Mouse (Mus musculus) heart, embryonic 14.5 days (tissue): ENCODE data around the gene 1700056E22Rik. TPM values are rescaled to one million over a fixed set of nuclear protein-coding genes. Genes with fewer than 3 reads are reported as not detected.

Source experiments
- ATAC-seq: fragments of 200-750 bp; cut with Nextera tagmentation; 2 replicates; pipeline ENCODE4 v1.8.0; 2017; ENCODE audit warnings: low read depth, moderate TSS enrichment; ENCODE audit not compliant: insufficient number of reproducible peaks, insufficient read depth, low FRiP score
- H3K27ac ChIP-seq, 2 experiments: fragments of 200-500 bp in 1 of 2; fragments of 300-500 bp in 1 of 2; sonication (generic) in 1 of 2; replicated peaks in 1 of 2; 2 replicates each; pipeline ENCODE4 v1.5.1; 2012 to 2014; ENCODE audit warnings: low read depth in 2 of 2, low read length in 2 of 2, control low read depth in 1 of 2, mild to moderate bottlenecking in 1 of 2, mixed read lengths in 1 of 2; ENCODE audit not compliant: control insufficient read depth in 1 of 2, insufficient read depth in 1 of 2
- H3K27me3 ChIP-seq: fragments of 300-500 bp; sonication (generic); 2 replicates; pipeline ENCODE4 v1.6.1; 2014; ENCODE audit warnings: mild to moderate bottlenecking, low read length, control low read depth; ENCODE audit not compliant: control insufficient read depth, insufficient read depth
- H3K36me3 ChIP-seq: fragments of 300-500 bp; sonication (generic); 2 replicates; pipeline ENCODE4 v1.6.1; 2014; ENCODE audit warnings: mild to moderate bottlenecking, control low read depth, low read length, mixed read lengths; ENCODE audit not compliant: control insufficient read depth, insufficient read depth
- H3K4me1 ChIP-seq, 2 experiments: fragments of 200-500 bp in 1 of 2; fragments of 300-500 bp in 1 of 2; sonication (generic) in 1 of 2; 2 replicates each; pipeline ENCODE4 v1.6.1; 2012 to 2014; ENCODE audit warnings: low read length in 2 of 2, control low read depth in 1 of 2, mixed read lengths in 1 of 2; ENCODE audit not compliant: control insufficient read depth in 2 of 2, insufficient read depth in 2 of 2
- H3K4me2 ChIP-seq: fragments of 300-500 bp; sonication (generic); 2 replicates; pipeline ENCODE4 v1.6.1; 2014; ENCODE audit warnings: mild to moderate bottlenecking, low read length
- H3K4me3 ChIP-seq, 2 experiments: fragments of 200-500 bp in 1 of 2; fragments of 300-500 bp in 1 of 2; sonication (generic) in 1 of 2; 2 replicates each; pipeline ENCODE4 v1.5.1; 2012 to 2014; ENCODE audit warnings: low read length in 2 of 2, mild to moderate bottlenecking in 2 of 2, control low read depth in 1 of 2, low read depth in 1 of 2, moderate library complexity in 1 of 2; ENCODE audit not compliant: control insufficient read depth in 1 of 2, insufficient read depth in 1 of 2
- H3K9ac ChIP-seq: fragments of 300-500 bp; sonication (generic); 2 replicates; pipeline ENCODE4 v1.6.1; 2014; ENCODE audit warnings: mild to moderate bottlenecking, low read length
- H3K9me3 ChIP-seq: fragments of 300-500 bp; sonication (generic); 2 replicates; pipeline ENCODE4 v1.6.1; 2016; ENCODE audit warnings: low read length, control low read depth; ENCODE audit not compliant: control insufficient read depth
- WGBS: fragments of 180-500 bp; shearing (Covaris S2); extraction: QIAGEN DNeasy Blood & Tissue Kit; methylation state at CpG from one replicate; pipeline ENCODE4 v1.1.7; 2014; 5-methylcytosine and 5-hydroxymethylcytosine counted together
- polyA plus RNA-seq: library from polyadenylated mRNA; unstranded; fragments of >200 nt; fragmentation: Nextera tagmentation; extraction: Ambion mirVana; gene quantifications from 2 replicates; pipeline ENCODE4 v1.2.1, GENCODE M21; 2014

Gene 1700056E22Rik
- polyA plus RNA-seq, 1 experiment from 2014 or later: 2.4 TPM

DNA sequence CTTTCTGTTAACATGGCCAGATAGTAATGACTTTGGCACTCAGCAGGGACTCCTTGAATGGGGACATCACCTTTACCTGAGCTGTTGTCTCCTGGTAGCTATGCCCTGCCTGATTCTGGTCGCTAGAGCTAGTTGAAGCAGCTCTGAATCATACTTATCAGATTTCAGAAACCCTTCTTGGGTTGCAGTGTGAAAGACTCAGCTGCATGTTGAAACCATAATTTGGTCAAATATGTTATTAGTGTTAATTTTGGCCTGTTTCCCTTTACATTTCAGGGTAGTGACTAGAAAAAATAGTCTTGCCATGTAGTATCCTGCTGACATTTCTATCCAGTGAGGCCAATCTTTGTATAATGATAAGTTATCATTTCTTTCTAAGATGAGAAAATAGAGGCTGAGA, 17.2 kb upstream of the 1700056E22Rik start:
- Histone ChIP-seq H3K27me3 (no peaks in the 10 kb centered on the region), H3K9ac (no peak overlapping the region), H3K27ac (peak overlapping the region; percentile 78 to 84), H3K9me3 (no peaks in the 10 kb centered on the region), H3K4me1 (peaks cover 30 to 49% of the 10 kb centered on the region in 2 experiments), H3K36me3 (no peaks in the 10 kb centered on the region), H3K4me3 (no peak overlapping the region), H3K4me2 (no peak overlapping the region; the same call in 1 of the 2 replicates)
- 53% methylated on average over 1 of the region's 1 CpGs for whole genome bisulfite sequencing
- ATAC-seq: no peak

DNA sequence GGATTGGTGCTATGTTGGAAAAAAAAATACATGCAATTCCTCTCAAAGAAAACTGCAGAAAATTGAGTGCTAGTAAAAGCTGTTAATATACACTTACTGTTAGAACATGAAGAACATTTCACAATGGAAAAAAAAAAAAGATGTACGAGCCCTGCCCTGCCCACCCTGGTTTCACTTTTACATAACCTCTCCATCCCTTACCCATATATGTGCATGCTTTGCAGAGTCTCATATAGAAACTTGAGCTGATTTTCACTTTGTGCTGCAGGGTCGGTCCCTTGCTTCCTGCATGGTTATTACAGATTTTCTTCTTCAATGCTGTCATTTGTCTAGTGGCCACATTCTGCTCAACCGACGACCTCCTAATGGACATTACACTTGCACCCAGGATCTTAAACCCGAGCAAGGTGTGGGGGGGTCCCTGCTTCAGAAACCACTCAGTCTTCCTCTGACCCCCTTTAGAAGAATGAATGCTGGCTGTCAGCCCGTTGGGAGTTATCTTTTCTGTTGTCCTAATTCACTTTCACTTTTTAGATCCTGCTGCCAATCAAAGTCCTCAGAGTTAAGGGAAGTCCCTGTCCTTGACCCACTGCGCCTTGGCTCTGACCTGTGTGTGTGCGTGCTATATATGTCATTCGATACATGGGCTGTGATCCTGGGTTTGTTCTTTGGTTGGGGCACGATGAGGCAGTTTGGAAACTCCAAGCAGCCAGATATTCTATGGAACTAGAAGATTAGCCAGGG, 14.7 kb upstream of the 1700056E22Rik start:
- peaks cover 30 to 49% of the 10 kb centered on the region in 2 experiments for H3K4me1 ChIP-seq
- H3K4me3 ChIP-seq: peak overlapping the region in 1 of 2 experiments; percentile 4; a peak in 1 of 4 replicates
- H3K4me2 ChIP-seq: peak overlapping the region; percentile 53
- no peak for ATAC-seq
- peak overlapping the region; percentile 39 to 53; a peak in 1 of 4 replicates for H3K27ac ChIP-seq
- H3K27me3 ChIP-seq: no peaks in the 10 kb centered on the region
- H3K9me3 ChIP-seq: no peaks in the 10 kb centered on the region
- peaks cover 14% of the 10 kb centered on the region for H3K36me3 ChIP-seq
- H3K9ac ChIP-seq: peak overlapping the region; percentile 60
- WGBS: 58% methylated on average over 10 of the region's 10 CpGs

DNA sequence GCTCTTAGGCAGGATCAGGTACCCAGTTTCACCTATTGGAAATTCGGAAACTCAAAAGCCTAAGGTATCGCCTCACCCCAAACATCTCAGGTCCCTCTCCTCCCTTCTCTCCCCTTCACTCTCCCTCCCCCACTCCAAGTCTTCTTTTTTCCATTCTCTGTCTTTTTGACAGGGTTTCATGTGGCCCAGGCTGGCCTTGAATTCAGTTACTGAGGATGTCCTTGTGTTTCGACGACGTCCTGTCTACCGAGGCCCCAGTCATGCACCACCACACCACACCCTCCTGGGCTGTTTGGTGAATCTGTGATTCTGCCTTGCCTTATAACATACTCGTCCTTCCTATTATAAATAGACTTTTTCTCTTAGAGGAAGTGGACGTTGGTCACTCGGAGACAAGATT, 13.7 kb upstream of the 1700056E22Rik start:
- ATAC-seq: no peak
- Histone ChIP-seq H3K27me3 (no peaks in the 10 kb centered on the region), H3K36me3 (peaks cover 14% of the 10 kb centered on the region), H3K4me2 (no peak overlapping the region), H3K4me1 (peaks cover 28 to 42% of the 10 kb centered on the region in 2 experiments), H3K9me3 (no peaks in the 10 kb centered on the region), H3K27ac (no peak overlapping the region), H3K4me3 (no peak overlapping the region), H3K9ac (no peak overlapping the region)
- 72% methylated on average over 9 of the region's 9 CpGs for WGBS

DNA sequence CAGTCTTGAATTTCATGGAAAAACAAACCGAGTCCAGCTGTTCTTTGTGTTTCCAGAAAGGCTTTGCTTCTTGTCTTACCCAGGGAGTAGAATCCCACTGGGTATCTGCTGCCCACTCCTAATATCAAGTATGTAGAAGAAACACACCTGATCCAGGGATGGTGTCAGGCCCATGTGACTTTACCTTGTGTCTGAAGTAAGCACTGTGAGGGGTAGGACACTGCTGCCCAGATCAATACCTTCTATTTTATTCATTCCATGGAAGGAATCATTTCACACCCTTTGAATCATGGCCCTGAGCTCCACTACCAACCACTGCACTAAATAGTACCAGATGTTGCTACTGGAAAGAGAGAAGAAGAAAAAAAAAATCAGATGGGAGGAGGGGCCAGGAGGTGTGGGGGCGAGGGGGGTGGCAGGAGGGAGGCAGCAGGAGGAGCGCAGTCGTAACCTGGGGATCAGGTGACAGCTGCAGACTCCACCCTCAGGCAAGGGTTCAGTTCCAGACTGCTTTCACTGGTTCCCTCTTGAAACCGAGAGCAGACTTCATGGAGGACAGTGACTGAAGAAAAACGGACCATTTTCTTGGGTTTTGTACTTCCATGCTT, 12.1 kb upstream of the 1700056E22Rik start:
- H3K4me1 ChIP-seq: peaks cover 25 to 37% of the 10 kb centered on the region in 2 experiments
- H3K9ac ChIP-seq: no peak overlapping the region
- no peaks in the 10 kb centered on the region for H3K9me3 ChIP-seq
- ATAC-seq: no peak
- no peaks in the 10 kb centered on the region for H3K27me3 ChIP-seq
- H3K4me3 ChIP-seq: no peak overlapping the region
- 73% methylated on average over 6 of the region's 6 CpGs for WGBS
- no peak overlapping the region for H3K4me2 ChIP-seq
- H3K27ac ChIP-seq: no peak overlapping the region
- H3K36me3 ChIP-seq: peaks cover 14% of the 10 kb centered on the region

DNA sequence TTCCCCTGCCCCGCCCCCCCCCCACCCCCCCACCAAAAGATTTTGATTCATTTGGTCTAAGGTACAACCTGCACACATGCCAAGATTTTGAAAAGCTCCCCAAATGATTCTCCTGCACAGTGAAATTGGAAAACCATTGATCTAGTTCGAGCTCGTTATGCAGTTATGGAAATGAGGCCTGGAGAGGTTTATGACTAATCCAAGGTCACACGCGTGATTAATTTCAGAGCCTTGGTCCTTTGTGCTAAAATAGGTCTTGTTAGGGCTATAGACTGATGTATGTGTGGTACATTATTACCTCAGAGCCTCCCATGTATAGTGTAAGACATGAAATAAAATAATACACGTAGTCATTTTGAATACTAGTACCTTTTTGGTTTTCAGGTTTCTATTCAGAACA, 9.3 kb upstream of the 1700056E22Rik start:
- no peak overlapping the region for H3K4me3 ChIP-seq
- H3K9ac ChIP-seq: no peak overlapping the region
- no peaks in the 10 kb centered on the region for H3K27me3 ChIP-seq
- H3K36me3 ChIP-seq: peaks cover 25% of the 10 kb centered on the region
- H3K4me1 ChIP-seq: peaks cover 25 to 40% of the 10 kb centered on the region in 2 experiments
- no peak overlapping the region for H3K27ac ChIP-seq
- ATAC-seq: no peak
- no peak overlapping the region for H3K4me2 ChIP-seq
- WGBS: 93% methylated on average over 5 of the region's 6 CpGs
- no peaks in the 10 kb centered on the region for H3K9me3 ChIP-seq

DNA sequence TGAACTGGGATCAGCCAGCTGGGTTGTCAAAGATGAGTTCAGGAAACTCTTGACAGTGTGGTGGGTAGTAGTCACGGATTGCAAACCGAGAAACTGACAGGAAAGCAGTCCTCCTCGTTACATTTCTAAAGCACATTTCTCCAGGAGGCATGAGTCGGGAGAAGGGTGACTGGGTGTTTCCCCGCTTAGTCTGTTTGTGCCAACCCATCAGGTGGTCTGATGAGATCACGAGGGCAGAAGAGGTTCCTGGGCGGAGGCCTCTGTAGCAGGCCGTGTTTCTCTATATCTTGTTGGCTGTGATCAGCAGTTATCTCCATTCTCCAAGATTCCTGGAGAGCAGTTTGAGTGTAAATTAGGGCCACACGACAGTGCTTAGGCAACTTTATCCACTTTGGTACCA, 8.6 kb upstream of the 1700056E22Rik start:
- 48% methylated on average over 9 of the region's 9 CpGs for WGBS
- Histone ChIP-seq H3K36me3 (peaks cover 29% of the 10 kb centered on the region), H3K4me3 (no peak overlapping the region), H3K9ac (peak overlapping the region; percentile 72), H3K9me3 (no peaks in the 10 kb centered on the region), H3K4me2 (peak overlapping the region; percentile 60), H3K4me1 (peaks cover 25 to 40% of the 10 kb centered on the region in 2 experiments), H3K27ac (peak overlapping the region; percentile 97 to 99), H3K27me3 (no peaks in the 10 kb centered on the region)
- ATAC-seq: no peak

DNA sequence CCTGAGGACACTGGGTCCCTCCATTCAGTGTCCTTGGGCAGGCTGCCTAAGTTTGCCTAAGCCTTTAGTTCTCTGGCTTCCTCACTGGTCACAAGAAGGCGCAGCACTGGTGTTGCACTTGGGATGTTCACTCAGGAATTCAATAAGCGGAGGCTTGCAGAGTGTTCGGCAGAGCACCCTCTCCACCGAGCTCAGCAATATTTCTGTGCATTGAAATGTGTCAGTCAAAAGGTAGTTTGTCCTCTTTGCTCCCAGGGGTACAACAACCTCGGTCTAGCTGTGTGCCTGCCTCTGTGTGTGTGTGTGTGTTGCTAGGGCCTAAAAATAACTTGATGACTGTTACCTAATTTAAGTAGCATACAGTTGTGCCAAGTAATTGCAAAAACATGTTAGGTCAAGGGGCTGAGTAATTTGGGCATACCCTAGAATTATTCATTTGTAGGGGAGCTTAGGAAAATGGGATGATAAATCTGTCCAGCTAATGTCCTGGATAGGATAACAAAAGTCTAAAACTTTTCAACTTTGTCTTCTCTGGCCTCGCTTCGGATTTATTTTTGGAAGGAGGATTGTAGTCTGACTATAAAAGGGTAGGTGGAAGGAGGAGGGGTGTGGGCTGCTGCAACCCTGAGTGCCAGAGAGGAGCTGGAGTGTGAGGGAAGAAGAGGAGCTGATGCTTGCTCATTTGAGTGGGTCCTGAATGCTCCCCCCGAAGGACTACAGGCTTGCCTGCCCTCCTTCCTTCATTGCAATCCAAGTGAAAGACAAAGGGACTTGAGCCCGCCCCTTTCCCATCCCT, 7.9 kb upstream of the 1700056E22Rik start:
- 25% methylated on average over 9 of the region's 9 CpGs for WGBS
- Histone ChIP-seq H3K36me3 (peaks cover 37% of the 10 kb centered on the region), H3K27ac (peak overlapping the region; percentile 97 to 99), H3K27me3 (no peaks in the 10 kb centered on the region), H3K4me1 (peaks cover 25 to 42% of the 10 kb centered on the region in 2 experiments), H3K9me3 (no peaks in the 10 kb centered on the region), H3K4me3 (peak overlapping the region in 1 of 2 experiments; percentile 12; a peak in 1 of 4 replicates), H3K9ac (peak overlapping the region; percentile 72), H3K4me2 (peak overlapping the region; percentile 60)
- ATAC-seq: peak; percentile 77
